Mouse (Mus musculus): ENCODE data around the gene Sgce. TPM values are rescaled to one million over a fixed set of nuclear protein-coding genes. Genes with fewer than 3 reads are reported as not detected.

The Sgce gene
- total RNA-seq, 1 experiment, result 19.1 TPM

- H3K27ac ChIP-seq (ENCODE audit: insufficient read depth, low read depth, low read length, poor library complexity, severe bottlenecking), result no peak overlapping the region
- 0 out of 2 replicates have a peak overlapping the region, but pooled peaks have one; percentile 18 for H3K9ac ChIP-seq (ENCODE audit: insufficient read depth, low read depth, low read length, poor library complexity, severe bottlenecking)
- TF ChIP-seq ZNF384 (IDR thresholded peaks at IDR 0.05; ENCODE audit: low read depth, low read length), result no peak
- 0 out of 2 replicates have a peak, but pooled peaks have one; percentile 15 for TF ChIP-seq MAFK (IDR thresholded peaks at IDR 0.05; ENCODE audit: insufficient read depth, low read depth, low read length)
- peaks cover 6 to 11% of the 10 kb centered on the region in 2 experiments; a peak in 3 of 4 replicates for H3K4me1 ChIP-seq (ENCODE audit: control insufficient read depth in 2 of 2, insufficient read depth in 2 of 2, low read length in 2 of 2, poor library complexity in 1 of 2)
- H3K9me3 ChIP-seq (ENCODE audit: control insufficient read depth, insufficient read depth, low read depth, low read length), result no peaks in the 10 kb centered on the region
- peak overlapping the region in 1 of 2 experiments; percentile 19; a peak in 1 of 4 replicates for H3K4me3 ChIP-seq (ENCODE audit: insufficient read depth in 1 of 2, low read depth in 1 of 2, low read length in 2 of 2, poor library complexity in 1 of 2, severe bottlenecking in 1 of 2)
- in situ Hi-C loops (cut with MboI; ENCODE audit: low sequenced_read_pairs in 2 of 2, unreplicated experiment in 2 of 2), result no loop called here
- no peaks in the 10 kb centered on the region for H3K36me3 ChIP-seq (ENCODE audit: control insufficient read depth, insufficient read depth, low read length, poor library complexity, severe bottlenecking)
- DNase-seq (ENCODE audit: low read depth, low spot score), result no peak
These were observed 13.8 kb downstream of the Sgce start for GRCm38 (mm10) chr6:4733208-4733607.

GRCm38 (mm10) chr6:4731675-4732074 lies 15.3 kb downstream of the Sgce start:
- H3K27ac ChIP-seq (ENCODE audit: insufficient read depth, low read depth, low read length, poor library complexity, severe bottlenecking), result no peak overlapping the region
- in situ Hi-C loops (cut with MboI; ENCODE audit: low sequenced_read_pairs in 2 of 2, unreplicated experiment in 2 of 2), result no loop called here
- no peaks in the 10 kb centered on the region for H3K9me3 ChIP-seq (ENCODE audit: control insufficient read depth, insufficient read depth, low read depth, low read length)
- H3K36me3 ChIP-seq (ENCODE audit: control insufficient read depth, insufficient read depth, low read length, poor library complexity, severe bottlenecking), result no peaks in the 10 kb centered on the region
- DNase-seq (ENCODE audit: low read depth, low spot score), result no peak
- H3K4me1 ChIP-seq (ENCODE audit: control insufficient read depth in 2 of 2, insufficient read depth in 2 of 2, low read length in 2 of 2, poor library complexity in 1 of 2), result peaks cover 0 to 7% of the 10 kb centered on the region in 2 experiments; a peak in 2 of 4 replicates
- H3K9ac ChIP-seq (ENCODE audit: insufficient read depth, low read depth, low read length, poor library complexity, severe bottlenecking), result no peak overlapping the region
- TF ChIP-seq ZNF384 (IDR thresholded peaks at IDR 0.05; ENCODE audit: low read depth, low read length) (no peak), CHD2 (IDR thresholded peaks at IDR 0.05; ENCODE audit: low read depth, low read length) (no peak), ZC3H11A (IDR thresholded peaks at IDR 0.05; ENCODE audit: borderline replicate concordance, low read depth, low read length) (no peak), MAFK (IDR thresholded peaks at IDR 0.05; ENCODE audit: insufficient read depth, low read depth, low read length) (no peak), HCFC1 (IDR thresholded peaks at IDR 0.05; ENCODE audit: borderline replicate concordance, insufficient read depth, low read length) (no peak)
- H3K4me3 ChIP-seq (ENCODE audit: insufficient read depth in 1 of 2, low read depth in 1 of 2, low read length in 2 of 2, poor library complexity in 1 of 2, severe bottlenecking in 1 of 2), result no peak overlapping the region

GRCm38 (mm10) chr6:4728305-4728704 lies 18.7 kb downstream of the Sgce start:
- Histone ChIP-seq H3K4me1 (ENCODE audit: control insufficient read depth in 2 of 2, insufficient read depth in 2 of 2, low read length in 2 of 2, poor library complexity in 1 of 2) (0 out of 4 replicates have a peak, but pooled peaks cover 0 to 3% of the 10 kb centered on the region in 2 experiments), H3K9me3 (ENCODE audit: control insufficient read depth, insufficient read depth, low read depth, low read length) (no peaks in the 10 kb centered on the region), H3K36me3 (ENCODE audit: control insufficient read depth, insufficient read depth, low read length, poor library complexity, severe bottlenecking) (no peaks in the 10 kb centered on the region), H3K27ac (ENCODE audit: insufficient read depth, low read depth, low read length, poor library complexity, severe bottlenecking) (no peak overlapping the region), H3K9ac (ENCODE audit: insufficient read depth, low read depth, low read length, poor library complexity, severe bottlenecking) (no peak overlapping the region), H3K4me3 (ENCODE audit: insufficient read depth in 1 of 2, low read depth in 1 of 2, low read length in 2 of 2, poor library complexity in 1 of 2, severe bottlenecking in 1 of 2) (no peak overlapping the region)
- no peak for DNase-seq (ENCODE audit: low read depth, low spot score)
- in situ Hi-C loops (cut with MboI; ENCODE audit: low sequenced_read_pairs in 2 of 2, unreplicated experiment in 2 of 2), result no loop called here
- TF ChIP-seq ZC3H11A (IDR thresholded peaks at IDR 0.05; ENCODE audit: borderline replicate concordance, low read depth, low read length), result no peak
- no peak for TF ChIP-seq MAFK (IDR thresholded peaks at IDR 0.05; ENCODE audit: insufficient read depth, low read depth, low read length)
- TF ChIP-seq CHD2 (IDR thresholded peaks at IDR 0.05; ENCODE audit: low read depth, low read length), result no peak
- no peak for TF ChIP-seq ZNF384 (IDR thresholded peaks at IDR 0.05; ENCODE audit: low read depth, low read length)
- TF ChIP-seq HCFC1 (IDR thresholded peaks at IDR 0.05; ENCODE audit: borderline replicate concordance, insufficient read depth, low read length), result no peak

GRCm38 (mm10) chr6:4723998-4724757 lies 22.8 kb downstream of the Sgce start:
- Histone ChIP-seq H3K9me3 (ENCODE audit: control insufficient read depth, insufficient read depth, low read depth, low read length) (no peaks in the 10 kb centered on the region), H3K36me3 (ENCODE audit: control insufficient read depth, insufficient read depth, low read length, poor library complexity, severe bottlenecking) (no peaks in the 10 kb centered on the region), H3K9ac (ENCODE audit: insufficient read depth, low read depth, low read length, poor library complexity, severe bottlenecking) (no peak overlapping the region), H3K4me1 (ENCODE audit: control insufficient read depth in 2 of 2, insufficient read depth in 2 of 2, low read length in 2 of 2, poor library complexity in 1 of 2) (no peaks in the 10 kb centered on the region), H3K4me3 (ENCODE audit: insufficient read depth in 1 of 2, low read depth in 1 of 2, low read length in 2 of 2, poor library complexity in 1 of 2, severe bottlenecking in 1 of 2) (no peak overlapping the region), H3K27ac (ENCODE audit: insufficient read depth, low read depth, low read length, poor library complexity, severe bottlenecking) (no peak overlapping the region)
- TF ChIP-seq ZC3H11A (IDR thresholded peaks at IDR 0.05; ENCODE audit: borderline replicate concordance, low read depth, low read length), result no peak
- no peak for DNase-seq (ENCODE audit: low read depth, low spot score)
- in situ Hi-C loops (cut with MboI; ENCODE audit: low sequenced_read_pairs in 2 of 2, unreplicated experiment in 2 of 2), result no loop called here

- Histone ChIP-seq H3K4me1 (ENCODE audit: control insufficient read depth in 2 of 2, insufficient read depth in 2 of 2, low read length in 2 of 2, poor library complexity in 1 of 2) (no peaks in the 10 kb centered on the region), H3K36me3 (ENCODE audit: control insufficient read depth, insufficient read depth, low read length, poor library complexity, severe bottlenecking) (no peaks in the 10 kb centered on the region), H3K9ac (ENCODE audit: insufficient read depth, low read depth, low read length, poor library complexity, severe bottlenecking) (no peak overlapping the region), H3K4me3 (ENCODE audit: insufficient read depth in 1 of 2, low read depth in 1 of 2, low read length in 2 of 2, poor library complexity in 1 of 2, severe bottlenecking in 1 of 2) (no peak overlapping the region), H3K9me3 (ENCODE audit: control insufficient read depth, insufficient read depth, low read depth, low read length) (no peaks in the 10 kb centered on the region), H3K27ac (ENCODE audit: insufficient read depth, low read depth, low read length, poor library complexity, severe bottlenecking) (no peak overlapping the region)
- no peak for DNase-seq (ENCODE audit: low read depth, low spot score)
- in situ Hi-C loops (cut with MboI; ENCODE audit: low sequenced_read_pairs in 2 of 2, unreplicated experiment in 2 of 2), result no loop called here
- TF ChIP-seq HCFC1 (IDR thresholded peaks at IDR 0.05; ENCODE audit: borderline replicate concordance, insufficient read depth, low read length) (no peak), ZC3H11A (IDR thresholded peaks at IDR 0.05; ENCODE audit: borderline replicate concordance, low read depth, low read length) (no peak), MAFK (IDR thresholded peaks at IDR 0.05; ENCODE audit: insufficient read depth, low read depth, low read length) (no peak), CHD2 (IDR thresholded peaks at IDR 0.05; ENCODE audit: low read depth, low read length) (no peak), ZNF384 (IDR thresholded peaks at IDR 0.05; ENCODE audit: low read depth, low read length) (no peak)
These were observed 24.3 kb downstream of the Sgce start for GRCm38 (mm10) chr6:4722739-4723138.
